ENCODE assay signal across 13 mouse cellular contexts in the genomic region with DNA sequence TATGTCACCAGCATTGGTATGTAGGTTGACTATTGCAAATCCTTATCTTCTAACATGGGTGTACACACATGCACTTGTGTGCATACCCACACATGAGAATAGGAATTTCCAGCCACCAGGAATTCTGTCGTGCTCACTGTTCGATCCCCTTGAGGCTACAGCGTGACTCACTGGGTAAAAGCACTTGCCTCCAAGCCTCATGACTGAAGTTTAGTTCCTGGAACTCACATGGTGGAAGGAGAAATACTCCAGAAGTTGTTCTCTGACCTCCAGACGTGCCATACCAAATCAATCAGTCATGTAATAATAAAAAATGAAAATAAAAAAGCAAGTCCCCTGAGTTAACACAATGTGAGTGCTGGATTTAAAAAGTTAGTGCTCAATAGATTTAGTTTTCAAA.
DNase-seq lines count a peak whose midpoint lies in the region; ATAC-seq and TF ChIP-seq lines count a peak whose summit lies in the region.
"Had no signal": no experiment of that assay in that cellular context is flagged by ENCODE, and none has a peak within 500 bp of the region (broad histone marks: within the 10 kb centered on the region; RNA-seq: fewer than 3 reads in every experiment).

No protein-coding gene starts in this region.

- H3K4me2 ChIP-seq in kidney, embryonic 14.5 days (replicated peaks; ENCODE audit: low read depth, low read length), result no peak overlapping the region
- H3K4me2 ChIP-seq: forebrain, embryonic 12.5 days; heart, embryonic 13.5 days; hindbrain, embryonic 13.5 days had no signal

- peak overlapping the region; percentile 56 for H3K4me3 ChIP-seq in gastrocnemius, adult 2 months
- no peak overlapping the region for H3K4me3 ChIP-seq in embryonic fibroblast, embryonic 13.5 days (ENCODE audit: insufficient read depth, low read length)
- no peak overlapping the region for H3K4me3 ChIP-seq in kidney, embryonic 14.5 days (ENCODE audit: low read length)
- H3K4me3 ChIP-seq: embryonic facial prominence, embryonic 10.5 days; erythroblast, embryonic 14.5 days; forebrain, embryonic 12.5 days; heart, embryonic 13.5 days; hindbrain, embryonic 13.5 days had no signal

- H3K27ac ChIP-seq in gastrocnemius, adult 2 months, result peak overlapping the region; percentile 75
- H3K27ac ChIP-seq in embryonic fibroblast, embryonic 13.5 days (ENCODE audit: insufficient read depth, low read length), result peak overlapping the region; percentile 45
- no peak overlapping the region for H3K27ac ChIP-seq in kidney, embryonic 14.5 days (ENCODE audit: low read depth, low read length)
- H3K27ac ChIP-seq: embryonic facial prominence, embryonic 10.5 days; forebrain, embryonic 12.5 days; hindbrain, embryonic 13.5 days; hindbrain, postnatal 0 days had no signal

- no peaks in the 10 kb centered on the region for H3K36me3 ChIP-seq in kidney, embryonic 14.5 days (ENCODE audit: control insufficient read depth, insufficient read depth, low read length)
- H3K36me3 ChIP-seq: embryonic facial prominence, embryonic 10.5 days; forebrain, embryonic 12.5 days; heart, embryonic 13.5 days had no signal

- intact Hi-C loops in gastrocnemius, adult 2 months (cut with DNase I), result no loop called here

- TF ChIP-seq CTCF in gastrocnemius, adult 2 months (IDR thresholded peaks at IDR 0.05), result no peak
- no peak for TF ChIP-seq CTCF in embryonic fibroblast, embryonic 13.5 days (IDR thresholded peaks at IDR 0.05; ENCODE audit: borderline replicate concordance, insufficient read depth, low read length)

- no peaks in the 10 kb centered on the region for H3K27me3 ChIP-seq in kidney, embryonic 14.5 days (ENCODE audit: control insufficient read depth, insufficient read depth, low read length)
- H3K27me3 ChIP-seq: forebrain, embryonic 12.5 days; heart, embryonic 13.5 days; hindbrain, embryonic 13.5 days had no signal

- no peak for DNase-seq in gastrocnemius, adult 2 months
- DNase-seq in gastrocnemius, postnatal 10 days, result no peak
- DNase-seq in lung, postnatal 36 days, result peak; percentile 23
- no peak for DNase-seq in lung, adult 18-20 months
- no peak for DNase-seq in neural tube, embryonic 10.5 days (ENCODE audit: extremely low spot score, low spot score)

- H3K9me3 ChIP-seq in kidney, embryonic 14.5 days (ENCODE audit: control insufficient read depth, low read length), result no peaks in the 10 kb centered on the region
- H3K9me3 ChIP-seq: embryonic facial prominence, embryonic 10.5 days; forebrain, embryonic 12.5 days; hindbrain, embryonic 13.5 days had no signal

- TF ChIP-seq POLR2A in embryonic fibroblast, embryonic 13.5 days (IDR thresholded peaks at IDR 0.05; ENCODE audit: low read depth, low read length), result no peak

- 73% methylated on average over 4 of the region's 4 CpGs for whole genome bisulfite sequencing in kidney, embryonic 14.5 days

- ATAC-seq in kidney, embryonic 14.5 days (ENCODE audit: low FRiP score, low TSS enrichment), result no peak

- H3K9ac ChIP-seq in kidney, embryonic 14.5 days (ENCODE audit: low read depth, low read length), result no peak overlapping the region
- H3K9ac ChIP-seq: forebrain, embryonic 12.5 days; heart, embryonic 13.5 days; hindbrain, embryonic 13.5 days had no signal

- H3K4me1 ChIP-seq in embryonic fibroblast, embryonic 13.5 days (ENCODE audit: control insufficient read depth, insufficient read depth, low read length), result peaks cover 9% of the 10 kb centered on the region
- H3K4me1 ChIP-seq in kidney, embryonic 14.5 days (ENCODE audit: control insufficient read depth, insufficient read depth, low read length), result 0 out of 2 replicates have a peak, but pooled peaks cover 6% of the 10 kb centered on the region
